Mouse (Mus musculus) heart, adult 2 months (tissue): ENCODE results near the gene Inafm2. TPM values are rescaled to one million over a fixed set of nuclear protein-coding genes. Genes with fewer than 3 reads are reported as not detected.
A peak's percentile ranks its signal among the peaks of the same experiment; 100 is the strongest.

Experiments used
- DNase-seq, 2 experiments: peaks; one replicate each; pipeline ENCODE4 v3.0.0; 2021
- H3K27ac ChIP-seq: fragments of 200-600 bp; 2 replicates; pipeline ENCODE4 v1.8.1; 2022
- H3K27me3 ChIP-seq: fragments of 200-500 bp; 2 replicates; pipeline ENCODE4 v1.6.1; 2012; ENCODE audit warnings: mild to moderate bottlenecking, low read length, inconsistent platforms, mixed read lengths; ENCODE audit not compliant: control insufficient read depth, insufficient read depth
- H3K36me3 ChIP-seq: fragments of 200-500 bp; 2 replicates; pipeline ENCODE4 v1.6.1; 2012; ENCODE audit warnings: low read length, inconsistent platforms; ENCODE audit not compliant: control insufficient read depth, insufficient read depth
- H3K4me1 ChIP-seq: fragments of 200-500 bp; 2 replicates; pipeline ENCODE4 v1.6.1; 2011; ENCODE audit warnings: low read length; ENCODE audit not compliant: control insufficient read depth, insufficient read depth
- H3K4me3 ChIP-seq: fragments of 200-600 bp; 2 replicates; pipeline ENCODE4 v1.8.1; 2022
- H3K79me2 ChIP-seq: fragments of 200-500 bp; replicated peaks from 2 replicates; pipeline ENCODE4 v1.6.1; 2012; ENCODE audit warnings: mild to moderate bottlenecking, inconsistent platforms, low read length, moderate library complexity, mixed read lengths; ENCODE audit not compliant: control insufficient read depth, insufficient read depth
- H3K9ac ChIP-seq: fragments of 200-500 bp; 2 replicates; pipeline ENCODE4 v1.6.1; 2012; ENCODE audit warnings: low read depth, mild to moderate bottlenecking, control low read depth, inconsistent platforms, low read length, mixed read lengths
- CTCF ChIP-seq: fragments of 200-600 bp; IDR thresholded peaks from 2 replicates; pipeline ENCODE4 v1.8.1; 2022; ENCODE audit warnings: antibody characterized with exemption, mild to moderate bottlenecking, moderate library complexity
- EP300 ChIP-seq: fragments of 200-500 bp; IDR thresholded peaks from 2 replicates; pipeline ENCODE4 v1.6.1; 2011; ENCODE audit warnings: low read depth, low read length, control low read depth; ENCODE audit not compliant: insufficient read depth
- POLR2A ChIP-seq: fragments of 200-500 bp; IDR thresholded peaks from 2 replicates; pipeline ENCODE4 v1.6.1; 2011; ENCODE audit warnings: mild to moderate bottlenecking, low read depth, low read length, control low read depth; ENCODE audit not compliant: insufficient read depth
- WGBS: fragments of 180-500 bp; shearing (Covaris S2); methylation state at CpG from one replicate; pipeline ENCODE4 v1.1.7; 2018; 5-methylcytosine and 5-hydroxymethylcytosine counted together
- intact Hi-C: fragments of 180-260 bp; cut with DNase I; formaldehyde crosslinking; loops from one replicate; pipeline ENCODE4 v1.15.1; 2025
- polyA plus RNA-seq: library from polyadenylated mRNA; depleted of rRNA; stranded (reverse); fragments of >200 nt; gene quantifications from 2 replicates; pipeline ENCODE4 v1.2.3, GENCODE M21; 2012
- total RNA-seq, 2 experiments: library from RNA; stranded (reverse); gene quantifications; 2 replicates each; pipeline ENCODE4 v1.2.3; 2021

Gene Inafm2
- total and polyA plus RNA-seq, 3 experiments, result 8.8 to 34.9 (median 31.8) TPM

DNA sequence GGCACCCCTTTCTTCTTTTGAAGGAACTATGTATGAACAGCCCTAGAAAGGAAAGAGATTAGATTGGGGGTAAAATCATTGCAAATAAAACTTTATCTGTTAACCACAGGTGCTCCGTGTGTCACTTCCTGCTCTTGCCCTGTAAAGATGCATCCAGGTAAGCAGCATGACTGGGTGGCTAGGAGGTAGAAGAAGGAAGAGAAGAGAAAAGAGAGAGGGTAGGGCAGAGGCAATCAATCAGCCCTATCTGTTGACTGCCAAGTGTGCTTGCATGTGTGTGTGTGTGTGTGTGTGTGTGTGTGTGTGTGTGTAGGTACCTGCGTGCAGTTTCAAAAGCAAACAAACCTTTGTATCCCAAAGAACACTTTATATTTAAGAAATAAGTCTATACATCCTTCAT lies 29.0 kb downstream of the Inafm2 start:
- peaks cover 2% of the 10 kb centered on the region; the same call in 1 of the 2 replicates for H3K4me1 ChIP-seq
- H3K4me3 ChIP-seq, result no peak overlapping the region
- no peak overlapping the region for H3K27ac ChIP-seq
- no peaks in the 10 kb centered on the region for H3K79me2 ChIP-seq
- no peaks in the 10 kb centered on the region for H3K36me3 ChIP-seq
- WGBS, result 81% methylated on average over 2 of the region's 2 CpGs
- TF ChIP-seq EP300, result no peak
- TF ChIP-seq CTCF, result no peak
- no peak for TF ChIP-seq POLR2A
- DNase-seq, result no peak
- intact Hi-C loops, result no loop called here
- no peaks in the 10 kb centered on the region for H3K27me3 ChIP-seq
- H3K9ac ChIP-seq, result no peak overlapping the region

DNA sequence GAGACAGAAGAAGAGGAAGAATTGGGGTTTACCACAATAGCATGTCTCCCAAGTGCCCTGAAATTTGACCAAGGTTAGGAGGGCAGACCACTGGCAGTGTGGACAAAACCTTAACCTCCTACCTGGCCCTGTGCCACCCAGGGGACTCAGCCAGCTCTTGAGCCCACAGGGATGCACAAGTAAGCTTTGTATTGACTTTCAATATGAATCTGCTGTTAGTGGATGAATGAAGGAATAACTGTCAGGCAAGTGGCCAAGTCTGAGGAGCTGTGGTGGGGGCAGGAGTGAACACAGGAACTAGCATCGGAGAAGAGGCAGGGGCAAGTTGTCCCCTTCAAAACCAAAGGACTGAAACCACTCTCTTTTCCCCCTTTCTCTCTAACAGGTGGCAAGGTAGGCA lies 29.8 kb downstream of the Inafm2 start:
- no peaks in the 10 kb centered on the region for H3K36me3 ChIP-seq
- no peak overlapping the region for H3K27ac ChIP-seq
- DNase-seq, result no peak
- H3K79me2 ChIP-seq, result no peaks in the 10 kb centered on the region
- H3K4me3 ChIP-seq, result no peak overlapping the region
- no peaks in the 10 kb centered on the region for H3K27me3 ChIP-seq
- peaks cover 2% of the 10 kb centered on the region; the same call in 1 of the 2 replicates for H3K4me1 ChIP-seq
- TF ChIP-seq CTCF (no peak), POLR2A (no peak), EP300 (no peak)
- 24% methylated on average over 1 of the region's 1 CpGs for WGBS
- intact Hi-C loops, result no loop called here
- no peak overlapping the region for H3K9ac ChIP-seq

- TF ChIP-seq EP300, result no peak
- TF ChIP-seq POLR2A, result no peak
- H3K36me3 ChIP-seq, result no peaks in the 10 kb centered on the region
- no peak overlapping the region for H3K4me3 ChIP-seq
- no peak overlapping the region for H3K9ac ChIP-seq
- intact Hi-C loops, result no loop called here
- no peaks in the 10 kb centered on the region for H3K79me2 ChIP-seq
- DNase-seq, result no peak
- H3K27ac ChIP-seq, result peak overlapping the region; percentile 38
- 49% methylated on average over 4 of the region's 4 CpGs for WGBS
- no peaks in the 10 kb centered on the region for H3K27me3 ChIP-seq
- peaks cover 2% of the 10 kb centered on the region; the same call in 1 of the 2 replicates for H3K4me1 ChIP-seq
Observed at GRCm38 (mm10) chr2:118775846-118776245, 30.3 kb downstream of the Inafm2 start.

GRCm38 (mm10) chr2:118776295-118776694 lies 30.7 kb downstream of the Inafm2 start:
- 63% methylated on average over 2 of the region's 2 CpGs for WGBS
- no peaks in the 10 kb centered on the region for H3K36me3 ChIP-seq

GRCm38 (mm10) chr2:118778418-118778817 lies 32.9 kb downstream of the Inafm2 start:
- Histone ChIP-seq H3K79me2 (no peaks in the 10 kb centered on the region), H3K36me3 (no peaks in the 10 kb centered on the region), H3K27ac (no peak overlapping the region), H3K4me1 (peaks cover 2% of the 10 kb centered on the region; the same call in 1 of the 2 replicates), H3K27me3 (no peaks in the 10 kb centered on the region), H3K4me3 (no peak overlapping the region), H3K9ac (no peak overlapping the region)
- DNase-seq, result no peak
- TF ChIP-seq CTCF, result no peak
- TF ChIP-seq EP300, result no peak
- no peak for TF ChIP-seq POLR2A
- intact Hi-C loops, result no loop called here
- 73% methylated on average over 4 of the region's 4 CpGs for WGBS

More at GRCm38 (mm10) chr2:118776295-118776694, 30.7 kb downstream of the Inafm2 start:
- no peaks in the 10 kb centered on the region for H3K27me3 ChIP-seq
- no peak overlapping the region for H3K4me3 ChIP-seq
- no peak for TF ChIP-seq EP300
- TF ChIP-seq CTCF, result no peak
- TF ChIP-seq POLR2A, result no peak
- H3K27ac ChIP-seq, result peak overlapping the region; percentile 38
- DNase-seq, result no peak
- no peak overlapping the region for H3K9ac ChIP-seq
- H3K4me1 ChIP-seq, result peaks cover 2% of the 10 kb centered on the region; the same call in 1 of the 2 replicates
- intact Hi-C loops, result no loop called here
- H3K79me2 ChIP-seq, result no peaks in the 10 kb centered on the region

DNA sequence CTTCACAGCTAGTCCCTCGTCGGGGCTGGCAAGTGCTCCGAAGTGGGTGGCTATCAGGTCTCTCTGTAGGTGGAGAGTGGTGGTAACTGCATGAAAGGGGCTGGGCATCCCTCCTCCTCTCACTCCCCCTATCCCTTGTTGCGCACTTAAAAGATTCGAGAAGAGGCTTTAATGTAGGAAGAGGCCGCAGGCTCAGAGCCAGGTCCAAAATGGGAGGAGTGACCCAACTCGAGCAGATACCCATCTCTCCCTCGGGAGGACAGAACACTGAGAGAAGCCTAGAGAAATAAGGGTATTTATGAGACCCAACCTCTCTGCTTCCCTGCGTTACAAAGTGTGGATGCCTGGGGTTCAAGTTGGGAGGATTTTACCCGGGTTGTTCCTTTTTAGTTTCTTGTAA lies 33.5 kb downstream of the Inafm2 start:
- WGBS, result 17% methylated on average over 10 of the region's 10 CpGs
- no peaks in the 10 kb centered on the region for H3K79me2 ChIP-seq
- no peak overlapping the region for H3K9ac ChIP-seq
- no peaks in the 10 kb centered on the region for H3K36me3 ChIP-seq
- no peak for DNase-seq
- peaks cover 2% of the 10 kb centered on the region; the same call in 1 of the 2 replicates for H3K4me1 ChIP-seq
- TF ChIP-seq POLR2A, result no peak
- no peak for TF ChIP-seq EP300
- TF ChIP-seq CTCF, result no peak
- no peaks in the 10 kb centered on the region for H3K27me3 ChIP-seq
- no peak overlapping the region for H3K27ac ChIP-seq
- intact Hi-C loops, result loop anchor here (1.0 kb wide), 1 partner anchor 36 kb away; no protein-coding TSS in a partner anchor
- peak overlapping the region; percentile 36 for H3K4me3 ChIP-seq
